Mouse (Mus musculus): Measurements from ENCODE around the gene Eif5.

The Eif5 gene

DNA sequence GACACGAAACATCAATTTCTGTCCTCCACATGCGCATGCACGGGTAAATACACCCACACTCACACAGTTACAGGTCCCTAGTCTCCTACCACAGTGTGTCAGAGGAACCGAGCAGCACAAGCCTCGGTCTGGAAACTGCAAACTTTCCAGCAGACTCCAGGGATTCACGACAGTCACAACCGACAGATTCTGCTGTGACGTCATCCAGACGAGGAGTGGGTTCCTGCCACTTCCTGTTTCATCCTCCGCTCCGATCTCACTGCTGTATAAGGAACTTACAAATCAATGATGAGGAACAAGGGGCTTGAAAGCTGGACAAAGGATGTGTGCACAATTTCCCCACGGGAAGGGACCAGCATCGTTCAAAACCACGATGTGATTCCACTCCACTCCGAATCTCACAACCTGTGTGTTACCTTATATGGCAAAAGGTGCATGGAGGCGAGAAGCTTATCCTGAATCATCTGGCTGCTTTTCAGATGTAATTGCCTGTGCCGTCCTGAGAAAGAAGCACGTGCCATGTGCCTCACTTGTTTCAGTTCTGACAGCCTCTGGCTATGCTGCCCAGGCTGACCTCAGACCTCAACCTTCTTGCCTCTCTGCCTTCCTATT is 21.9 kb downstream of the Eif5 start:
- in situ Hi-C loops (cut with MboI; ENCODE audit: unreplicated experiment in 2 of 2) = no loop called here

DNA sequence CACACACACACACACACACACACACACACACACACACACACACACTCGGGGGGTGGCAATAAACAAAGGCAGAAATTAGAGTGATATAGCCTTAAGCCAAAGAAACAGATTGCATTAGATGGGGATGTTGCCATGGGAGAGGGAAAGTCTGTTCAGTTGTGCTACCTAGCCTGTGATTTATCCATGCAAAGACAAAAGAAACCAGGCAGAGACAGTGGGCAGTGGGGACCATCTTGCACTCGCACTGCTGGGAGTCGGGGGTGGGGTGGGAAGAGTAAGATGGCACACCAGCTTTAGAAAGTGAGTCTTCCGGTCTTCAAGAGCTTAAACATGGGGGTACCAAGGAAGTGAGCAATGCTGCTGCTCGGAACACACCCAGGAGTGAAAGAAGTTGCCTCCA is 22.5 kb downstream of the Eif5 start:
- in situ Hi-C loops (cut with MboI; ENCODE audit: unreplicated experiment in 2 of 2) = no loop called here

DNA sequence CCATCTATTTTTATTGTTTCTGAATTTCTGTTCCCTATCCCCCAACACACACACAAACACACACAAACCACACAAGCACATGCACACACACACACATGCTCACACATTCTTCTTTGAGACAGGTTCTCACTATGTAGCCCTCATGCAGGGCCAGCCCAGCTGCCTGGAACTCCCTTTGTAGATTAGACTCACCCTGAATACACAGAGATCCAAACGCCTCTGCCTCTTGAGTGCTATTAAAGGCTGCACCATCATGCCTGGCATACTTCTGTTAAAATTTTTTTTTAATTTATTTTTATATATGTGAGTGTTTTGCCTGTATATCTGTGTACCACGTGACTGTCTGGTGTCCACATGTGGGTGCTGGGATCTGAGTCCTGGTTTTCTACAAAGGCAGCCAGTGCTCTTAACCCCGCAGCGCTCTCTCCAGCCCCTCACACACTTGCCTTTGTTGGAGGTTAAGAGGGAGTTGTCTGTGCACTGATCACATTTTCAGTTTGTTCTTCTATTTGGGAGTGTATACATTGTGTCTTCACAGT is 24.5 kb downstream of the Eif5 start:
- in situ Hi-C loops (cut with MboI; ENCODE audit: unreplicated experiment in 2 of 2) = no loop called here

DNA sequence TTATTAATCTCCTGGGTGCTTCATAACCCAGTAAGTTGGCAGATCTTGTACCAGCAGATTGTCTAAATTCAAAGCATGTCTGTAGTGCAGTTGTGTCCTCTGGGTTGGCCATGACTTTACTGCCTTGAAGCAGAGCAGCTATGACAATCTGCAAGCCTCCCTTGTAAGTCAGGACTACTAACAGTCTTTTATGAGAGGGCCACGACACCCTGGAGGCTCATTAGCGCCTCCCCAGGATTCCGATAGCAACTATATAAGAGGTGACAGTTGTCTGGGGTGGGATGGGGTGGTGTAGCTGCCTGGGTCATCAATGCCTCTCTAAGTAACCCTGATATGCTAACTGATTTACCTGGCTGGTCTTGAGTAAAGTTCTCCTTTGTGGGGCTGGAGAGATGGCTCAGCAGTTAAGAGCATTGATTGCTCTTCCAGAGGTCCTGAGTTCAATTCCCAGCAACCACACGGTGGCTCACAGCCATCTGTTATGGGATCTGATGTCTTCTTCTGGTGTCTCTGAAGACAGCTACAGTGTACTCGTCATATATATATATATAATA is 25.3 kb downstream of the Eif5 start:
- in situ Hi-C loops (cut with MboI; ENCODE audit: unreplicated experiment in 2 of 2) = no loop called here

DNA sequence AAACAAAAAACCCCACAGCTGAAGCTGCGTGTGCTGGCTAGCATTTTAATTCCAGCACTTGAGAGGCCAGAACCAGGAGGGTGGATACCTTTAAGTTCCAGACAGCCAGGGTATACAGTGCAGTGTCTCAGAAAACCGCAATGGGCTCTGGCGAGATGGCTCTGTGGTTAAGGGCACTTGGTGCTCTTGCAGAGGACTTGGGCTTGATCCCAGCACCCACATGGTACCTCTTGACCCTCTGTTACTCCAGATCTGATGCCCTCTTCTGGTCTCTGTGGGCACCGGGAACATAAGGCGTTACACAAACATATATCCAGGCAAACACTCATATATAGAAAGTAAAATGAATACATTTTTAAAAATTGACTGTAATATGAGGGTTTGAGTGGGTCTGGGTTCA is 27.5 kb downstream of the Eif5 start:
- in situ Hi-C loops (cut with MboI; ENCODE audit: unreplicated experiment in 2 of 2) = no loop called here

DNA sequence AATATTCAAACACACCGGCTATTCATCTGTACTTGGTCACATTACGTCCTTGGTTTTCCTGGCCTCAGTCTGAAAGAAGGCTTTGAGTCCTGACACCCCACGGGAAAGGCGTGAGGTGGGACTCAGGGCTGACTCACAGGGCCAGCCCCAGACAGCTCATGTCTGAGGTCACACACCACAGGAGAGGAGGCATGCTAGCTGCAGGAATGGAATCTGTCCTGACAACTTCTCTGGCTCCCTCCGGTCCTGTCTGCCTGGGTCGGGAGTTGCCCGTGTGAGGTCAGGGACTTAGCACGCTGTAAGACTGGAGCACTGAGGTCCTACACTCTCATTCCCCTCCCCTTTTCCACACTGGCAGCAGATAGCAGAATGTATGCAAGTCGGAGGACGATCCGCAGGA is 31.0 kb downstream of the Eif5 start:
- in situ Hi-C loops (cut with MboI; ENCODE audit: unreplicated experiment in 2 of 2) = no loop called here

DNA sequence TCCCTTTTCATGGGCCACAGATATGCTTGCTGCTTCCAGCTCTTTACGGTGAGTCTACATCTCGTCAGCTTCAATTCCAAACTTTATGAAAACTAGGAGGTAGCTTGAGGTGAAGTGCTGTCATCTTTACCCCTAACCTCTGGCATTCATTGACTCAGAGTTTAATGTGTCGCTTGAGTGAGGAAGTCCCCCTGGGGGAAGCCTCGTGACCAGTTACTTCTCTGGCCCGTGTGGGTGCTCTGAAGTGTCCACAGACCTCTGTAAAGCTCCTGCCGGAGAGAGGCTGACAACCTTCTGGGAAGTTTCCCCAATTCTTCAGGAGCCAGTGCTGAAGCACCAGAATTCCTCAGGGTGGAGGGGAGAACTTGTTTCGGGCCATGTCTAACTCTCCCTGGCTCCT is 34.6 kb downstream of the Eif5 start:
- in situ Hi-C loops (cut with MboI; ENCODE audit: unreplicated experiment in 2 of 2) = no loop called here

DNA sequence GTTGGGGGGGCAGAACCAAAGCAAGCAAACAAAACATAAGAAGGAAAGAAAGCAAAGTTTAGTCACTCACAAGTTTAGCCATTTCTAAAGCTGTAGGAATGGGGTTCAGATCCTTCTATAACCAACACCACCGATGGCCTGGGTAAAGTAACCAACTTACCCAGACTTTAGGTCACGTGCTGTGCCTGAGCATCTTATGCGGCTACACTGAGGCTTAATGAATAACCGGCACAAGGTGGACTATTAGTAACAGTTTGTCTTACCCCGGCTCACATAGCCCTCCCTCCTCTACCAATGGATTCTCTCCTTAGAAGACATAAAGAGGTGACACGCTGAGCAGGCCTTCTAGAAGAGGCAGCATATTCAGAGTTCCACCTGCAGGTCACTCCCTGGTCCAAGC is 35.5 kb downstream of the Eif5 start:
- in situ Hi-C loops (cut with MboI; ENCODE audit: unreplicated experiment in 2 of 2) = no loop called here

DNA sequence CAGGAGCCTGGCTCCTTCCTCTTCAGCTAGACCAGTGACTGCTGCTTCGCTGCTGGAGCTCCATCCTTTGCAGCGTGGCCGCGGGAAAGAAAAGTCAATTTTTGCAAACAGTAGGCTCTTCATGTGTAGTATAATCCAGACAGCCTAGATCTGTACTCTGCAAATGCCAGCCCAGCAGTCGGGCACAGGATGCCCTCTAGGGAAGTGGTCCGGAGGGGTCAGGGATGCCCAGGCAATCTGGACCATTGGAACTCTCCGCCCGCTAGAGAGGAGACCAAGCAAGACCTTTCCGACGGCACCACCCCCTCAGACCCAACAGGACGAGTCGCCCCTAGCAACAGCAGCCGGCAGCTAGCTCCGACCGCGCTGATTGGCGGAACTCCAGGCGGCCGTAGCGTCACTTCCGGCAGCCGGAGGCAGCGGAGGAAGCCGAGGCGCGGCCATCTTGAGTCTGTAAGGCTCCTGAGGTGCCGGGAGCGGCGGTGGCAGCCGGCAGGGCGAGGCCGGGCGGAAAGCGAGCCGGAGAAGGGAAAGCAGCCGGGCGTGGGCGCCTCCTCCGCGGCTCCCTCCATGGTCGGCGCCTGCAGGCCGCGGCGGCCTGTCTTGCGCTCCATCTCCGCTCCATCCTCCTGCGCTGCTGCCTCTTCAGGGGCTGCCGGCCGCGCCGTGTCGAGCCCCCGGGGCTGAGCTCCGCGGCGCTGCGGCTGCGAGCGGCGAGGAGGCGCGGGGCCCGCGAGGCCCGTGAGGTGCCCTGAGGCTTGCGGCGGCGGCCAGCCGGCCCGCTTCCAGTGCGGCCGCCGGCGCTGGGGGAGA is 36.5 kb downstream of the Eif5 start, which contains the start of gene Mark3:
Gene Mark3, plus strand, starts transcription at position 450 of the 813 bp plus-strand sequence.
- in situ Hi-C loops (cut with MboI; ENCODE audit: unreplicated experiment in 2 of 2) = no loop called here

DNA sequence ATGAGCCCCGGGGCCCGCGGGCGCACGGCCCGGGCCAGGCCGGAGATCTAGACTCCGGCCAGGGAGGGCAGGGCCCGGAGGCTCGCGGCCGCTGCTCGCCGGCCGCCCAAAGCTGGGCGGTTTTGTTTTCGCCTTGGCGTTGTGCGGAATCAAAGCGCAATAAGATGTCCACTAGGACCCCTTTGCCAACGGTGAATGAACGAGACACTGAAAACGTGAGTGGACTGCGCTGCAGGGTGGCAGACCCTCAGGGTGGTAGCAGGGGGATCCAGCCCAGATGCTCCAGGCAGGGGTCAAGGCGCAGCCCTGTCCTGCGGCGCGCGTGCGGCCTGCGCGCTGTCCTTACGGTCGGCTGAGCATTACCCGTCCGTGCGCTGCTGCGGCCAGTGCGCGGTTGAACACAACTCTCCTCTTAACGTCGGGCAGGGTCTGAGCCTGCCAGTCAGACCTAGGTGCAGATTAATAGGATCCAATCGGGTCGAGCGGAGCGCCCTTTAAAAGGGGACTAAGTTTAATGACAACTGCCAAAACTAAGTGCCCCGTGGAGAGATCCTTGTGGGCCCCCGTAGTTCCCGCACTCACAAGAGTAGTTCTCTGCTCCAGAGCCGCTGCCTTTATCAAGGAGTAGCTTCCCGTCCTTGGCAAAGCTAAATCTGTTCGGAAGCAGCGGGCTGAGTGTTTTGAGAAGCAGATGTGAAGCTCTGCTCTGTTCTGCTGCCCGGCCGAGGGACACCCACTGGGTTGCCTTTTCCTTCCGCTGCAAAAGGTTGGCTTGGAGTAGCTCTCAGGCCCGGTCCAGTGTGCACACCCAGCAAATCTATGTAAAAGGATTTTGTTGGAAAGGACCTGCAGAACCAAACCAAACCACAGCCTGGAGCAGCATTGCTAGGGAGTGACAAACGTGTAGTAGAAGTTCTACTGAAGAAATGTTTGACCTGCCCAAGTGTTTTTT is 37.3 kb downstream of the Eif5 start:
- in situ Hi-C loops (cut with MboI; ENCODE audit: unreplicated experiment in 2 of 2) = no loop called here

DNA sequence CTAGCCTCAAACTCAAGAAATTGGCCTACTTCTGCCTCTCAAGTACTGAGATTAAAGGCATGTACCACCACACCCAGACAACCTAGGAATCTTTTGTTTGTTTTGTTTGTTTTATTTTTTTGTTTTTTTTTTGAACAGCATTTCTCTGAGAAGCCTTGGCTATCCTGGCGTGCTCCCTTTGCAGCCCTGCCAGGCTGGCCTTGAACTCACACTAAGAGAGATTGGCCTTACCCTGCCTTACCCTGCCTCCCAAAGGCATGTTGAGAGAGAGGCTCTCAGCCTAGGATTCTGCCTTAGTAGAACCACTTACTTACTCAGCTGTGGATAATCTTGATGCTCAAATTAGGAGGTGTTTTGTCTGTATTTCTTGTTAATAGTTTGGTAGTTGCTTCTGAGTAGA is 45.2 kb downstream of the Eif5 start:
- in situ Hi-C loops (cut with MboI; ENCODE audit: unreplicated experiment in 2 of 2) = no loop called here

DNA sequence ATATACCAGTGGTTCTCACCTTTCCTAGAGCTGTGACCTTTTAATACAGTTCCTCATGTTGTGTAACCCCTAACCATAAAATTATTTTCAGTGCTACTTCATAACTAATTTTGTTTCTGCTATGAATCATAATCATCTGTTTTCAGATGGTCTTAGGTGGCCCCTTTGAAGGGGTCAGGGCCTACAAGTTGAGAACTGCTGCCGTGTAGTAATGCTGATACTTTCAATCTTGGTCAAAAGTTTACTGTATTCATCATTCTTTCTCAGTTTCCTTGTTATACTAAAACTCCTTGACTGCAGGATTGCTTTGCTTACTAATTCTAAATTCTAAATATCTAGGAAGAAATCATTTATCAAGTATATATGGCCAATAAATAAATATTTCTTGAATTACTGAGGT is 46.6 kb downstream of the Eif5 start:
- in situ Hi-C loops (cut with MboI; ENCODE audit: unreplicated experiment in 2 of 2) = no loop called here

DNA sequence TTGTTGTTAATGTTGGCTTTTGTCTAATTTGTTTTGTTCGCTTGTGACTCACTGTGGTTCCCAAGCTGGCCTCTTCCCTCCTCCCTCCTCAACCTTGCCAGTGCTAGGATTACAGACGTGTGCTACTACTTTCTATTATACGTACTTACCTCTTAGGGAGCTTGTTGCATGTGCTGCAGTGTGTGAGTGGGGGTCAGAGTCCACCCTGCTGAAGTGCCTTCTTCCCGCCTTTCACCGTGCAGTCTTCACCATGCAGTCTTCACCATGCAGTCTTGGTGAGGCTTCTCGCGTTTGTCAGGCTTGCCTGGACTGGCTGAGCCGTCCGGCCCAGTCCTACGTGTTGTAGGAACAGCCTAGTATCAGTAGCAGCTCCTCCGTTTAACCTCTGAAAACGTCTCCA is 49.4 kb downstream of the Eif5 start:
- in situ Hi-C loops (cut with MboI; ENCODE audit: unreplicated experiment in 2 of 2) = no loop called here

DNA sequence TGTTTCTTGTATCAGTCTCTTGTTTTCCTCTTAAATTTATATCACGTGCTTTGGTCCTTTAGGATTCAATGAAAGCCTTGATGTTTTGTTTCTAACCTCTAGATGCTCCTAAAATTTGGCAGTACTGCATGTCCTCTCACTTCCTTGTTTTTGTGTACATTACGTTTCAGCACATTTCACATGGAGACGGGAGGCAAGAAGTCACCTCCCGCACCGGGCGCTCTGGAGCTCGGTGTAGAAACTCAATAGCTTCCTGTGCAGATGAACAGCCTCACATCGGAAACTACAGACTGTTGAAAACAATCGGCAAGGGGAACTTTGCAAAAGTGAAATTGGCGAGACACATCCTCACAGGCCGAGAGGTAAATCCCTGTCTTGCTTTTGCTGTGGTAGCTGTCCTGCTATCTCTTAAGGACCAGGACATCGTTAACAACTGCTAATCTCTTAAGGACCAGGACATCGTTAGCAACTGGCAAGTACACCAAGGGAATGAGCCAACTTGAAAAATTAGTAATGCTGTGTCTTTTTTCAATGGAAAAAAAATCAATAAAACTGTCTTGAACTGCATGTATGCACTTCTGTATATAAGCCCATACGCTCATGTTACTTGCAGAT is 54.7 kb downstream of the Eif5 start:
- in situ Hi-C loops (cut with MboI; ENCODE audit: unreplicated experiment in 2 of 2) = no loop called here

DNA sequence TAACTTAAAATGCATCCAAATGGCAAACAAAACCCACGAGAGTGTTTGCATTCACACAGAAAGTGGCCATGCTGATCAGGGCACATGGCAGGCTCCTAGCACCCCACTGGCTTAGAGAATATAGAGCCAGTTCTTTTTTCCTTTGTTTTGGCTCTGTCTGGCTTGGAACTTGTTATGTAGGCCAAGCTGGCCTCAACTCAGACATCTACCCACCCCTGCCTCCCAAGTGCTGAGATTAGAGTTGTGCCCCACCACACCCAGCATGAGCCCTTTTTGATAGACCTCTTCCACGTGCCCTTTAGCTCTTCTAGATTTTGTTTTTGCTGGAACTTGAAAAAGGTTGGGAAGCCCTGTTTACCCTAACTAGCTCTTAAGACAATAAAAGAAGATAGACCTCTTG is 56.0 kb downstream of the Eif5 start:
- in situ Hi-C loops (cut with MboI; ENCODE audit: unreplicated experiment in 2 of 2) = no loop called here

All from v-Abl transformed pro-B cells (cell line).